Mouse (Mus musculus): ENCODE measurements around the gene B020031M17Rik. TPM values are rescaled to one million over a fixed set of nuclear protein-coding genes. Genes with fewer than 3 reads are reported as not detected.

B020031M17Rik gene
- polyA plus RNA-seq (2017; shearing (Covaris generic)) = not detected

DNA sequence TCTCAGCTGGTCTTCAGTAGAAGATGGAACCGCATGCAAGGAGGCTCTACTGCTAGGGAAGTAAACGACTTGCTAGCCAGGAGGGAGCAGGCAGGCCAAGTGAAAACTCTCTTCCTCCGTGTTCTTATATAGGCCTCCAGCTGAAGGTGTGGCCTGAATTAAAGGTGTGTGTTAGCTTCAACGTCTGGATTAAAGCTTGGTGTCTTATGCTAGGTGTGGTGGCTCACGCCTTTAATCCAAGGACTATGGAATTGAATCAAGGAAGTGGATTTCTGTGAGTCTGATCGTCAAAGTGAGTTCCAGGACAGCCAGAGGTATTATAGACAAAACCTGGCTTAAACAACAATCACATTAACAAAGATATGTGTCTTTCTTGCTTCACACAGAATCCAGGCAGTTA is at the start of gene B020031M17Rik:
Gene B020031M17Rik, minus strand, starts transcription at position 101 of the 400 bp plus-strand sequence.

DNA sequence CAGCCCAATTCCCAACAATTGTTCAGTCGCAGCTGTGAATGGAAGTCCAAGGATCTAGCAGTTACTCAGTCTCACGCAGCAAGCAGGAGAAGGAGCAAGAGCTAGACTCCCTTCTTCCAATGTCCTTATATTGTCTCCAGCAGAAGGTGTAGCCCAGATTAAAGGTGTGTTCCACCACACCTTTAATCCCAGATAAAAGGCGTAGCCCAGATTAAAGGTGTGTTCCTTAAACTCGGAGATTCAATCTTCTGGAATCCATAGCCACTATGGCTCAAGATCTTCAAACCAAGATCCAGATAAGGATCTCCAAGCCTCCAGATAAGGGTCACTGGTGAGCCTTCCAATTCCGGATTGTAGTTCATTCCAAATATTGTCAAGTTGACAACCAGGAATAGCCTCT is 21.4 kb downstream of the B020031M17Rik start, which contains the start of gene Gm21761:
Gene Gm21761, minus strand, starts transcription at position 101 of the 400 bp plus-strand sequence.

Other genes with a start within 250 kb of the B020031M17Rik start
- 0.39 TPM for gene Nim1k, start 194.9 kb downstream of the B020031M17Rik start, polyA plus RNA-seq (2017; shearing (Covaris generic))
- 53.2 TPM for gene Zfp131, start 159.9 kb downstream of the B020031M17Rik start, polyA plus RNA-seq (2017; shearing (Covaris generic))
- gene AF067063, start 120.6 kb downstream of the B020031M17Rik start, polyA plus RNA-seq (2017; shearing (Covaris generic)) = not detected
- not detected for gene D13Ertd608e, start 114.8 kb downstream of the B020031M17Rik start, polyA plus RNA-seq (2017; shearing (Covaris generic))
- not detected for gene Tcstv1, start 56.0 kb downstream of the B020031M17Rik start, polyA plus RNA-seq (2017; shearing (Covaris generic))
- gene Gm21761, start 21.5 kb downstream of the B020031M17Rik start, polyA plus RNA-seq (2017; shearing (Covaris generic)) = not detected
- not detected for gene Gm36079, start 76.2 kb upstream of the B020031M17Rik start, polyA plus RNA-seq (2017; shearing (Covaris generic))
- gene Gm21188, start 101.4 kb upstream of the B020031M17Rik start, polyA plus RNA-seq (2017; shearing (Covaris generic)) = not detected
- not detected for gene Gm20767, start 189.4 kb upstream of the B020031M17Rik start, polyA plus RNA-seq (2017; shearing (Covaris generic))
- gene Gm21818, start 221.6 kb upstream of the B020031M17Rik start, polyA plus RNA-seq (2017; shearing (Covaris generic)) = not detected

Measured in naive thymus-derived CD4-positive, alpha-beta T cell, adult 5 months (primary cell).